Mouse (Mus musculus): ENCODE results near the gene Nkx2-1.
"Not testable (repeated sequence)": the region's sequence is repeated elsewhere in the genome, so short reads cannot be mapped to it uniquely, and the experiment has no call there.

Nkx2-1 gene

GRCm38 (mm10) chr12:56536884-56537265 is at the start of gene Nkx2-1:
TSS of gene Nkx2-1 (minus strand) at chr12:56536908.
- DNase-seq, result no peak

GRCm38 (mm10) chr12:56541068-56541467 is 4.4 kb upstream of the Nkx2-1 start:
- DNase-seq, result peak; percentile 28

GRCm38 (mm10) chr12:56540591-56540990 is 3.9 kb upstream of the Nkx2-1 start:
- no peak for DNase-seq

GRCm38 (mm10) chr12:56538601-56539000 is 1.9 kb upstream of the Nkx2-1 start:
- DNase-seq, result no peak

- no peak for DNase-seq
Measured at GRCm38 (mm10) chr12:56537931-56538330, 1.2 kb upstream of the Nkx2-1 start.

- no peak for DNase-seq
Measured at GRCm38 (mm10) chr12:56537342-56537741, 634 bp upstream of the Nkx2-1 start.

- DNase-seq, result no peak
Measured at GRCm38 (mm10) chr12:56536174-56536883, 379 bp downstream of the Nkx2-1 start.

GRCm38 (mm10) chr12:56535411-56536173 is 1.1 kb downstream of the Nkx2-1 start:
- DNase-seq, result no peak

GRCm38 (mm10) chr12:56534651-56535326 is 1.9 kb downstream of the Nkx2-1 start:
- no peak for DNase-seq

- DNase-seq, result no peak
Measured at GRCm38 (mm10) chr12:56534311-56534650, 2.4 kb downstream of the Nkx2-1 start.

GRCm38 (mm10) chr12:56533501-56534310 is 3.0 kb downstream of the Nkx2-1 start:
- DNase-seq, result no peak

GRCm38 (mm10) chr12:56532986-56533495 is 3.7 kb downstream of the Nkx2-1 start:
- no peak for DNase-seq

- DNase-seq, result no peak
Measured at GRCm38 (mm10) chr12:56532142-56532541, 4.6 kb downstream of the Nkx2-1 start.

- DNase-seq, result no peak
Measured at GRCm38 (mm10) chr12:56531051-56531620, 5.6 kb downstream of the Nkx2-1 start.

GRCm38 (mm10) chr12:56529931-56530330 is 6.8 kb downstream of the Nkx2-1 start:
- DNase-seq, result no peak

- no peak for DNase-seq
Measured at GRCm38 (mm10) chr12:56528881-56529681, 7.6 kb downstream of the Nkx2-1 start.

GRCm38 (mm10) chr12:56528034-56528570 is 8.6 kb downstream of the Nkx2-1 start:
- no peak for DNase-seq

GRCm38 (mm10) chr12:56527071-56527470 is 9.6 kb downstream of the Nkx2-1 start:
- no peak for DNase-seq

GRCm38 (mm10) chr12:56525219-56525797 is 11.4 kb downstream of the Nkx2-1 start:
- DNase-seq, result not testable (repeated sequence)

- no peak for DNase-seq
Measured at GRCm38 (mm10) chr12:56524201-56524600, 12.5 kb downstream of the Nkx2-1 start.

- no peak for DNase-seq
Measured at GRCm38 (mm10) chr12:56522191-56522590, 14.5 kb downstream of the Nkx2-1 start.
